Mouse (Mus musculus) midbrain, embryonic 14.5 days (tissue): Measurements from ENCODE around the gene Fam166a. TPM values are rescaled to one million over a fixed set of nuclear protein-coding genes. Genes with fewer than 3 reads are reported as not detected.
"Not testable (repeated sequence)": the region's sequence is repeated elsewhere in the genome, so short reads cannot be mapped to it uniquely, and the experiment has no call there.

Experiments
- ATAC-seq: fragments of 200-750 bp; cut with Nextera tagmentation; 2 replicates; pipeline ENCODE4 v1.8.0; 2017; ENCODE audit warnings: moderate number of reproducible peaks, moderate library complexity; ENCODE audit not compliant: low FRiP score, low TSS enrichment
- DNase-seq: peaks from one replicate; pipeline ENCODE4 v3.0.0-alpha.2; 2015
- H3K27ac ChIP-seq: fragments of 300-500 bp; sonication (generic); replicated peaks from 2 replicates; pipeline ENCODE4 v1.5.1; 2014; ENCODE audit warnings: mild to moderate bottlenecking, low read depth, low read length, moderate library complexity
- H3K27me3 ChIP-seq: fragments of 300-500 bp; sonication (generic); 2 replicates; pipeline ENCODE4 v1.6.1; 2014; ENCODE audit warnings: low read length, control low read depth, mixed read lengths; ENCODE audit not compliant: control insufficient read depth, insufficient read depth
- H3K36me3 ChIP-seq: fragments of 300-500 bp; sonication (generic); 2 replicates; pipeline ENCODE4 v1.6.1; 2014; ENCODE audit warnings: low read length, control low read depth; ENCODE audit not compliant: control insufficient read depth, insufficient read depth
- H3K4me1 ChIP-seq: fragments of 300-500 bp; sonication (generic); 2 replicates; pipeline ENCODE4 v1.6.1; 2014; ENCODE audit warnings: mild to moderate bottlenecking, antibody characterized with exemption, low read length, control low read depth; ENCODE audit not compliant: control insufficient read depth, insufficient read depth
- H3K4me2 ChIP-seq: fragments of 300-500 bp; sonication (generic); 2 replicates; pipeline ENCODE4 v1.6.1; 2014; ENCODE audit warnings: mild to moderate bottlenecking, low read length, moderate library complexity
- H3K4me3 ChIP-seq: fragments of 300-500 bp; sonication (generic); replicated peaks from 2 replicates; pipeline ENCODE4 v1.5.1; 2014; ENCODE audit warnings: low read depth, low read length
- H3K9ac ChIP-seq: fragments of 300-500 bp; sonication (generic); replicated peaks from 2 replicates; pipeline ENCODE4 v1.6.1; 2014; ENCODE audit warnings: mild to moderate bottlenecking, low read length, moderate library complexity
- H3K9me3 ChIP-seq: fragments of 300-500 bp; sonication (generic); 2 replicates; pipeline ENCODE4 v1.6.1; 2016; ENCODE audit warnings: low read length, control low read depth, mixed read lengths; ENCODE audit not compliant: control insufficient read depth
- WGBS: fragments of 180-500 bp; shearing (Covaris S2); extraction: QIAGEN DNeasy Blood & Tissue Kit; methylation state at CpG from one replicate; pipeline ENCODE4 v1.1.7; 2014; 5-methylcytosine and 5-hydroxymethylcytosine counted together
- polyA plus RNA-seq: library from polyadenylated mRNA; unstranded; fragments of >200 nt; fragmentation: Nextera tagmentation; extraction: Ambion mirVana; gene quantifications from 2 replicates; pipeline ENCODE4 v1.2.1, GENCODE M21; 2014

Gene Fam166a
- polyA plus RNA-seq, 1 experiment from 2014 or later, result not detected

DNA sequence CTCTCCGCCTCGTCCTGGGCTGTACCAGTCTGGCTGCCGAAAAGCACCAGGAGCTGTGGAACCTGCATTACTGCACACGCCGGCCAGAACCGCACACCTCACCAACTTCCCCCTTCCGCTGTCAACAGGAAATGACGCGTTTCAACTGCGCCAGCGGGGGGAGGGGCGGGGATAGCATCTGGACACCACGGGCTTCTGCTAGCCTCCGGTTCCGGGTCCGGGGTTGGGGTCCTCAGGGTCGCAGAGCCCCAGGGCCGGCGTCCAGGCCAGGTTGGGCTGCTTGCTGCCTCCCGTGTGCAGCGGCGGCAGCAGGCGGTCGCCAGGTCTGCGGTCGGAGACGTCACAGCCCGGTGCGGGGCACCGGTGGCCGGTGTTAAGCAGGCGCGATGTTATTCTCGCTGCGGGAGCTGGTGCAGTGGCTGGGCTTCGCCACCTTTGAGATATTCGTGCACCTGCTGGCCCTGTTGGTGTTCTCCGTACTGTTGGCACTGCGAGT, 36.8 kb downstream of the Fam166a start, which contains the start of gene Tmem203:
Gene Tmem203, plus strand, starts transcription at position 156 of the 496 bp plus-strand sequence.
- H3K9ac ChIP-seq, result peak within 1 kb of the TSS; percentile 84
- peak within 1 kb of the TSS; percentile 92 for H3K4me3 ChIP-seq
- peaks cover 22% of the 10 kb centered on the region for H3K36me3 ChIP-seq
- DNase-seq (peak; percentile 96), ATAC-seq (peak; percentile 93)
- WGBS, result under 1% methylated on average over 38 of the region's 39 CpGs
- H3K27me3 ChIP-seq, result no peaks in the 10 kb centered on the region
- H3K4me1 ChIP-seq, result peaks cover 13% of the 10 kb centered on the region
- H3K27ac ChIP-seq, result peak within 1 kb of the TSS; percentile 80
- no peaks in the 10 kb centered on the region for H3K9me3 ChIP-seq
- peak within 1 kb of the TSS; percentile 98 for H3K4me2 ChIP-seq

DNA sequence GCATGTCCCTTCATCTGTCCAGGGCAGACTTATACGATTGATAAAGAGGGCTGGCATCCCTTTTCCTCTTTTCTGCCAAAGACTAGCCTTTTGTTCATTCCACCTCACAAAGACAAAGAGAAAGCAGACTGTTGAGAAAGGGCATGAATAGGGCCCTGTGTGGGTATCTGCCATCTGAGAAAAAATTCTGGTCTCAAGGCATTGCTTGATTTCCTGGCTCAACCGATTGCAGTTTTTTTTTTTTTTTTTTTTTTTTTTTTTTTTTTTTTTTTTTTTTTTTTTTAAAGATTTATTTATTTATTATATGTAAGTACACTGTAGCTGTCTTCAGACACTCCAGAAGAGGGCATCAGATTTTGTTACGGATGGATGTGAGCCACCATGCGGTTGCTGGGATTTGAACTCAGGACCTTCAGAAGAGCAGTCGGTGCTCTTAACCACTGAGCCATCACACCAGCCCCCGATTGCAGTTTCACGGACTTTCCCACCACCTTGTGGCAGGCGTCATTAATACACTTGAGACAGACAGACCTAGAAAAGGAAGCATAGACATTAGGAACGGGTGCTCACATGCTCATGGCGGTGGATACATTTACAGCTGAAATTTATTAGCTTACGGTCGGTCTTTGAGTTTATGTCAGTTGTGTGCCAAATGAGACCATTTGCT, 38.0 kb downstream of the Fam166a start:
- H3K36me3 ChIP-seq, ATAC-seq, H3K27me3 ChIP-seq, DNase-seq, H3K9me3 ChIP-seq, H3K27ac ChIP-seq: not testable (repeated sequence)
- Histone ChIP-seq H3K4me1 (peaks cover 13% of the 10 kb centered on the region), H3K9ac (peak overlapping the region; percentile 84; the same call in 1 of the 2 replicates), H3K4me3 (peak overlapping the region; percentile 92), H3K4me2 (peak overlapping the region; percentile 98)
- WGBS, result 68% methylated on average over 10 of the region's 12 CpGs

DNA sequence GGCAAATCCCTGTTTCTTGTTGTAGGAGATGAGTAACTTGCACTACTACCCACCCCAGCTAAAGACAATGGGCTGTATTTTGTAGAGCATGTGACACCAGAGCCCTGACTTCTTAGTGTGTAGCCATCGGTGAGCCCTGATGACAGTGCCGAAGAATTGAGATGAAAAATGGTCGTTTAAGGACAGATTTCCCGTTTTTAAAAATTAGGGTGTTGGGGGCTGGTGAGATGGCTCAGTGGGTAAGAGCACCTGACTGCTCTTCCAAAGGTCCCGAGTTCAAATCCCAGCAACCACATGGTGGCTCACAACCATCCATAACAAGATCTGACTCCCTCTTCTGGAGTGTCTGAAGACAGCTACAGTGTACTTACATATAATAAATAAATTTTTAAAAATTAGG, 38.7 kb downstream of the Fam166a start:
- H3K9ac ChIP-seq, ATAC-seq, H3K27ac ChIP-seq, H3K27me3 ChIP-seq, H3K36me3 ChIP-seq, DNase-seq, H3K4me3 ChIP-seq, H3K4me2 ChIP-seq, H3K9me3 ChIP-seq: not testable (repeated sequence)
- whole genome bisulfite sequencing, result 92% methylated on average over 5 of the region's 5 CpGs
- H3K4me1 ChIP-seq, result peaks cover 13% of the 10 kb centered on the region

DNA sequence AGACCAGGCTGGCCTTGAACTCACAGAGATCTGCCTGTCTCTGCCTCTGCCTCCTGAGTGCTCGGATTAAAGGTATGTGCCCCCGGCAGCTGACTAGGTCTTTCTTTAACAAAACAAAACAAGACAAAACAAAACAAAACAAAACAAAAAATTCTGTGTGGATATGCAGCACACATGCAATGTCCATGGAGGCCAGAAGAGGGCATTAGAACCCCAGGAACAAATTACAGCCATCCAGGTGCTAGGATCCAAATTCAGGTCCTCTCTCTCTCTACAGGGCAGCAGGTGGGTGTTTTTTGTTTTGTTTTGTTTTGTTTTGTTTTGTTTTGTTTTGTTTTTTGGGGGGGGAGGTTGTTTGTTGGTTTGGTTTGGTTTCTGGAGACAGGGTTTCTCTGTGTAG, 40.3 kb downstream of the Fam166a start:
- no peaks in the 10 kb centered on the region for H3K9me3 ChIP-seq
- peaks cover 22% of the 10 kb centered on the region for H3K4me1 ChIP-seq
- H3K4me2 ChIP-seq, result no peak overlapping the region
- ATAC-seq (no peak), DNase-seq (no peak)
- 55% methylated on average over 2 of the region's 2 CpGs for WGBS
- no peaks in the 10 kb centered on the region for H3K36me3 ChIP-seq
- no peak overlapping the region for H3K9ac ChIP-seq
- peaks cover 3% of the 10 kb centered on the region for H3K27me3 ChIP-seq
- no peak overlapping the region for H3K27ac ChIP-seq
- H3K4me3 ChIP-seq, result no peak overlapping the region

DNA sequence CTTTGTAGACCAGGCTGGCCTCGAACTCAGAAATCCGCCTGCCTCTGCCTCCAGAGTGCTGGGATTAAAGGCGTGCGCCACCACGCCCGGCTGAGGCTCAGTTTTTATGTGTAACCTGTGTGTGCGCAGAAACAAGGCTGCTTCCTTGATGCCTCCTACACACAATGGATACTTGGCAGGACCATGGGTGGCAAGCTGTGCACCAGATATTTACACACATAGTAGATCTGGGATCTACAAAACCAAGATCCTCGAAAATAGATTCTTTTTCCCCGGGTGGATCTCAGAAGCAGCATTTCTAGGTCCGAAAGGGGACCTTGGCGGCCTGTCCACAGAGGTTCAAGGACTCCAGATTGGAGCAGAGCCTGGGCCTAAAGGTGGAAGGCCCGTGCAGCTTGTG, 43.3 kb downstream of the Fam166a start:
- Histone ChIP-seq H3K9me3 (no peaks in the 10 kb centered on the region), H3K4me3 (peak overlapping the region; percentile 80), H3K27me3 (peaks cover 9% of the 10 kb centered on the region), H3K36me3 (no peaks in the 10 kb centered on the region), H3K9ac (peak overlapping the region; percentile 54; the same call in 1 of the 2 replicates), H3K4me1 (peaks cover 38% of the 10 kb centered on the region), H3K4me2 (peak overlapping the region; percentile 100), H3K27ac (peak overlapping the region; percentile 62)
- no peak for DNase-seq
- ATAC-seq, result no peak
- 46% methylated on average over 11 of the region's 12 CpGs for WGBS

DNA sequence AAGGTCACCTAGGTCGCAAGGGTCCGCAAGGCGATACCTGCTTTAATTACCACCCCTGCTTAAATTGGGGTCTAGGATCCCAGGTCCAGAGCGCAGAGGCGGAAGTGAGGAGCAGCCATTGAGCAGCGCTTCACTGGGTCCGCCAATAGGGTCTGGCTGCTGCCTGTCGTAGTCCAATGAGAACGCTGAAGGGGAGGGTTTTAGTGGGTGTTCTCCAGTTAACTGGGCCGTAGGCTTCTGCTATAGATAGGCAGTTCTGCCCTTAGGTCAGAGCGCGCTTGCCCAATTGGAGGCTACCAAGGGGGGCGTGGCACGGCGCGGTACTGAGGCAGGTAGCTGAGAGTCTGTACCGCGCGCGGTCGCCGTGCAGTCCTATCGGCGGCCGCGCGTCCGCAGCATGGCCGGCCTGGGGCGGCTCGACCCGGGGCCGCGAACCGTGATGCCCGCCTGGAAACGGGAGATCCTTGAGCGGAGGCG, 43.8 kb downstream of the Fam166a start, which contains the start of gene Tprn:
Gene Tprn, plus strand, starts transcription at position 328 of the 477 bp plus-strand sequence.
- peak; percentile 97 for ATAC-seq
- H3K27me3 ChIP-seq, result peaks cover 9% of the 10 kb centered on the region
- peak within 1 kb of the TSS; percentile 100 for H3K4me2 ChIP-seq
- peak; percentile 97 for DNase-seq
- no peaks in the 10 kb centered on the region for H3K36me3 ChIP-seq
- H3K4me1 ChIP-seq, result peaks cover 43% of the 10 kb centered on the region
- peak within 1 kb of the TSS; percentile 68 for H3K9ac ChIP-seq
- WGBS, result under 1% methylated on average over 39 of the region's 39 CpGs
- no peaks in the 10 kb centered on the region for H3K9me3 ChIP-seq
- peak within 1 kb of the TSS; percentile 80 for H3K4me3 ChIP-seq
- peak within 1 kb of the TSS; percentile 74 for H3K27ac ChIP-seq

DNA sequence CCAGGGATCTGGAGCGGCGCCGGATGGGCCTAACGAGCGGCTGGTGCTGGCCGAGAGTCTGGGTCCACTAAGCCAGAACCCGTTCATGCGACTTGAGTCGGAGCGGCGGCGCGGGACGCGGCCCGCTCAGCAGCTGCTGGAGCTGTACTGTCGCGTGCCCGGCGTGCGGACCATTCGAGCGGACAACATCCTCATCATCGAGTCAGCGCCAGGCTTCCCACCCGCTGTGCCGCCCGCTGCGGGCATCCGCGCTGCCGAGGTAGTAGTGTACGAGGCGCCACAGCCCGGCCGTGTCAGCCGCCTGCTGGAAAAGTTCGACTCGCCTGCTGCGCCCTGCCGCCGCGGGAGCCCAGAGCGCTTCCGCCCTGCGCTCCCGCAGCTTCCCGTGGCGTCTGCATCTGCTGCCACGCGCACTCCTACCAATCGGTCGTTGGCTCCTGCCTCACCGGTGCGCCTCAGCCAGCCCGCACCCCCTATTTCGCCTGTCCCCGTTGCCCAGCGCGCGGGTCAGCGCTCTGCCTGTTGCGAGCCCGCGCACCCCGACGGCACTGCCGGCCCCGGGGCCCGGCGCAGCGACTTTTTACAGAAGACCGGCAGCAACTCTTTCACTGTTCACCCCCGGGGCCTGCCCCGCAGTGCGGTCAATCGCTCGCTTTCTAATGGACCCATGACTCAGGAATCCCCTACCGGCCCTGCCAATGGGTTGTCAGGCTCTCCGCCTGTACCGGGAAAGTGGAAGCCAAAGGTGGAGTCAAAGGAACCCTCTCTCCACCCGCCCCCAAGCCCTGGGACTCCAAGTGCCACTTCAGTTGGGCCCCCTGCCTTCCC, 44.5 kb downstream of the Fam166a start:
- ATAC-seq (peak; percentile 21), DNase-seq (peak; percentile 71)
- Histone ChIP-seq H3K4me2 (peak overlapping the region; percentile 100), H3K27ac (peak overlapping the region; percentile 74), H3K9ac (peak overlapping the region; percentile 68), H3K9me3 (no peaks in the 10 kb centered on the region), H3K27me3 (peaks cover 9% of the 10 kb centered on the region), H3K4me1 (peaks cover 47% of the 10 kb centered on the region), H3K36me3 (no peaks in the 10 kb centered on the region), H3K4me3 (peak overlapping the region; percentile 80)
- under 1% methylated on average over 82 of the region's 82 CpGs for WGBS

DNA sequence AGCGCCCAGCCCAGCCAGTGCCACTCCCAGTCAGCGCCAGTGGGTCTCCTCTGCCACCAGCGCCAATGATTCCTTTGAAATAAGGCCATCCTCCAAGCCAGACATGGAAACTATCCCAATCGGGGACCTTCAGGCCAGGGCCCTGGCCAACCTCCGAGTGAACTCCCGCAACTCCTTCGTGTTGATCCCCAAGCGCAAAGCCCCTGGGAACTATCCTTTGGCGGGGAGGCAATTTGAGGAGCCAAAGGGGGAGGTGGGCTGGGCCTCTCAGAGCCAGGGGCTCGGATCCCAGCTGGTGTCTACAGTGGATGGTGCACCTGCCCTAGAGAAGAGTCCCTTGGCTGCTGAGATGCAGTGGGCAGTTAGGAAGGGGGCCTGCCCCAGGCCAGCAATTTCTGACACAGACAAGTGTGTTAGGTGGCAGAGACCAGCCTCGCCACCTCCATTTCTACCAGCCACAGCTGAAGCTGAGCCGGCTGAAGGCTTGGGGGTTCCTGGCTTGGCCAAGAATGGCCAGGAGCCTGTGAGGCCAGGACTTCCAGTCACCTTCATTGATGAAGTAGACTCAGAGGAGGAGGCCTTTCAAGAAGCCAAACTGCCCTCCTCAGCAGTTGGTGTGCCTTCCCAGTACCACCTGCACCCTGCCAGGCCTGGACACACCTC, 45.2 kb downstream of the Fam166a start:
- Histone ChIP-seq H3K27ac (no peak overlapping the region), H3K4me1 (peaks cover 47% of the 10 kb centered on the region), H3K9me3 (no peaks in the 10 kb centered on the region), H3K9ac (peak overlapping the region; percentile 68), H3K4me2 (peak overlapping the region; percentile 100), H3K4me3 (peak overlapping the region; percentile 80), H3K36me3 (peaks cover 7% of the 10 kb centered on the region), H3K27me3 (peaks cover 9% of the 10 kb centered on the region)
- 18% methylated on average over 12 of the region's 12 CpGs for WGBS
- ATAC-seq (no peak), DNase-seq (no peak)
